ENCODE assay signal across 14 mouse cellular contexts in the genomic region with DNA sequence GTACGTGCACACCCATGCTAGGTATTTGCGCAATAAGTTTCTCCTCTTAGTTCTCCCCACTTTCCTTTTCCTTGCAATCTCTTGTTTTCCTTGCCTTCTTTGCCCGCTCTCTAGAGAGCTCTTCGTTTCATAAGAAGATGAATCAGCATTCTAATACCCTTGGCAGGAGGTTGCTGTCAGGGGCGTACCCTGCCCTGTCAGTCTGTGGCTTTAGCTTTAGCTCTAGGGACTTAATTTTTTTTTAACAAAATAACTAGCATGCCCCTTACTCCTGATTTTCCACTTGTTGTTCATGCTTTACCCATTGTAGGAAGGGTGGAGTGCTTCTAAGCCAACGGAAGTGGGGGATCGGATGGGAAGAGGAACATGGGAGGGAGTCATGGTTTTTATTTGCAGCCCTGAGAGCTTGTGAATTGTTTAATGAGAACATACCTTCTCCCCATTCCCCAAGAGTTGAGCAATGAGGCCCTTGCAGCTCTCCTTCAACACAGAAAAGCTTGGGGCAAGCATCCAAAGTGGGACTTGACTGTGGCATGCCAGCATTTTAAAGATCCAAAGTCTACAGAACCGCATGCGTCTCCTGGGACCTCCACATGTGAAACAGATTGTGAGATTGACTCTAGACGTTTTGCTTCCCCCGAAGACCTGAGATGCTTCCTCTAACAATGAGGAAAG.
A peak's percentile ranks its signal among the peaks of the same experiment; 100 is the strongest.
DNase-seq lines count a peak whose midpoint lies in the region; ATAC-seq lines count a peak whose summit lies in the region.
"Had no signal": no experiment of that assay in that cellular context is flagged by ENCODE, and none has a peak within 500 bp of the region (broad histone marks: within the 10 kb centered on the region; RNA-seq: fewer than 3 reads in every experiment).

No protein-coding gene starts in this region.

- no peak overlapping the region for H3K9ac ChIP-seq in kidney, embryonic 15.5 days
- no peak overlapping the region for H3K9ac ChIP-seq in limb, embryonic 15.5 days
- no peak overlapping the region for H3K9ac ChIP-seq in hindbrain, embryonic 14.5 days
- H3K9ac ChIP-seq: heart, embryonic 15.5 days; intestine, embryonic 15.5 days; lung, embryonic 15.5 days had no signal

- H3K27me3 ChIP-seq in kidney, embryonic 15.5 days = no peaks in the 10 kb centered on the region
- no peaks in the 10 kb centered on the region for H3K27me3 ChIP-seq in limb, embryonic 15.5 days
- H3K27me3 ChIP-seq in hindbrain, embryonic 14.5 days (ENCODE audit: control insufficient read depth, insufficient read depth, low read length) = no peaks in the 10 kb centered on the region
- H3K27me3 ChIP-seq: heart, embryonic 15.5 days; intestine, embryonic 15.5 days; lung, embryonic 15.5 days had no signal

- 80% methylated on average over 11 of the region's 11 CpGs for WGBS in kidney, embryonic 15.5 days
- WGBS in limb, embryonic 15.5 days = 52% methylated on average over 11 of the region's 11 CpGs
- 82% methylated on average over 11 of the region's 11 CpGs for WGBS in hindbrain, embryonic 14.5 days

- H3K4me3 ChIP-seq in kidney, embryonic 15.5 days (replicated peaks) = no peak overlapping the region
- no peak overlapping the region for H3K4me3 ChIP-seq in limb, embryonic 15.5 days
- no peak overlapping the region for H3K4me3 ChIP-seq in hindbrain, embryonic 14.5 days (replicated peaks; ENCODE audit: low read length)
- H3K4me3 ChIP-seq: erythroblast, embryonic 14.5 days; heart, embryonic 15.5 days; intestine, embryonic 15.5 days; lung, embryonic 15.5 days had no signal

- H3K27ac ChIP-seq in kidney, embryonic 15.5 days = peak overlapping the region; percentile 56; the same call in 1 of the 2 replicates
- peak overlapping the region; percentile 75 for H3K27ac ChIP-seq in limb, embryonic 15.5 days
- no peak overlapping the region for H3K27ac ChIP-seq in hindbrain, embryonic 14.5 days
- H3K27ac ChIP-seq: heart, embryonic 15.5 days; intestine, embryonic 15.5 days; lung, embryonic 15.5 days had no signal

- no peaks in the 10 kb centered on the region for H3K9me3 ChIP-seq in kidney, embryonic 15.5 days (replicated peaks)
- H3K9me3 ChIP-seq in limb, embryonic 15.5 days = no peaks in the 10 kb centered on the region
- H3K9me3 ChIP-seq in hindbrain, embryonic 14.5 days (ENCODE audit: control insufficient read depth, low read length) = 0 out of 2 replicates have a peak, but pooled peaks cover 4% of the 10 kb centered on the region
- H3K9me3 ChIP-seq: heart, embryonic 15.5 days; intestine, embryonic 15.5 days; lung, embryonic 15.5 days had no signal

- ATAC-seq in kidney, embryonic 15.5 days (replicated peaks; ENCODE audit: low FRiP score) = no peak
- ATAC-seq in limb, embryonic 15.5 days (ENCODE audit: insufficient number of reproducible peaks, low FRiP score, low TSS enrichment, low read depth) = no peak
- no peak for ATAC-seq in megakaryocyte-erythroid progenitor cell, adult 5-6 weeks (replicated peaks; ENCODE audit: low FRiP score, low TSS enrichment, poor library complexity, severe bottlenecking)
- no peak for ATAC-seq in hindbrain, embryonic 14.5 days (ENCODE audit: low FRiP score)
- ATAC-seq: intestine, embryonic 15.5 days had no signal

- no peaks in the 10 kb centered on the region for H3K36me3 ChIP-seq in kidney, embryonic 15.5 days
- no peaks in the 10 kb centered on the region for H3K36me3 ChIP-seq in limb, embryonic 15.5 days
- no peaks in the 10 kb centered on the region for H3K36me3 ChIP-seq in hindbrain, embryonic 14.5 days (replicated peaks; ENCODE audit: control insufficient read depth, insufficient read depth)
- H3K36me3 ChIP-seq: heart, embryonic 15.5 days; intestine, embryonic 15.5 days; lung, embryonic 15.5 days had no signal

- peaks cover 38% of the 10 kb centered on the region for H3K4me1 ChIP-seq in kidney, embryonic 15.5 days
- H3K4me1 ChIP-seq in limb, embryonic 15.5 days = peaks cover 25% of the 10 kb centered on the region
- H3K4me1 ChIP-seq in hindbrain, embryonic 14.5 days (replicated peaks; ENCODE audit: control insufficient read depth, insufficient read depth, low read length) = no peaks in the 10 kb centered on the region
- H3K4me1 ChIP-seq: intestine, embryonic 15.5 days; lung, embryonic 15.5 days had no signal

- DNase-seq in adrenal gland, postnatal 10 days = peak; percentile 51
- DNase-seq in adrenal gland, postnatal 25 days = no peak
- no peak for DNase-seq in kidney, adult 18-20 months
- no peak for DNase-seq in ovary, postnatal 10 days (ENCODE audit: low spot score)
- no peak for DNase-seq in hindbrain, embryonic 14.5 days (ENCODE audit: low spot score)
- DNase-seq: B cell, adult 2 months; cerebellum, adult 8-10 months had no signal

- no peak overlapping the region for H3K4me2 ChIP-seq in kidney, embryonic 15.5 days
- no peak overlapping the region for H3K4me2 ChIP-seq in limb, embryonic 15.5 days
- no peak overlapping the region for H3K4me2 ChIP-seq in hindbrain, embryonic 14.5 days (replicated peaks)
- H3K4me2 ChIP-seq: heart, embryonic 15.5 days; intestine, embryonic 15.5 days; lung, embryonic 15.5 days had no signal
